Mouse (Mus musculus) telencephalon, adult 2 months (tissue): ENCODE data around the gene Dnal1.

Experiments
- DNase-seq: peaks from one replicate; pipeline ENCODE4 v3.0.0-alpha.2; 2011; ENCODE audit warnings: low read depth, low spot score

The Dnal1 gene

DNA sequence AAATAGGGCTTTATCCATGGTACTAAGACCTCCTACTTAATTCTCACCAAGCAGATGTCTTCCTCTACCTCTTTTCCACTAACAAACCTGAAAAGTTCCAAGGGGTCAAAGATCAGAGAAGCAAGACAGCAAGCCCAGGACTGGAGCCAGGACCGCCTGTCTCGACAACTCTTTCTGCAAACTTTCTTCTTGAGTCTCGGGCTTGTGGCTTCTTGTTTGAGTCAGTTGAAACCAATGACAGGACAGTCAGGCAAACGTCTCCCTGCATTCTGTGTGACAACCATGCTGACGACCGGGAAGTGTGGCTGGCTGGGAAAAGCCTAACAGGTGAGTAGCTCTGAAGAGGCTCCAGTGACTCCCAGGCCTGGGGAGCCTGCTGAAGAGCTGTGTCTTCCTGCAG is 71.4 kb downstream of the Dnal1 start:
- DNase-seq: no peak

GRCm38 (mm10) chr12:84186536-84186935 is 72.4 kb downstream of the Dnal1 start:
- DNase-seq: no peak

GRCm38 (mm10) chr12:84186950-84187349 is 72.8 kb downstream of the Dnal1 start:
- no peak for DNase-seq

GRCm38 (mm10) chr12:84187752-84188601 is 73.8 kb downstream of the Dnal1 start:
- no peak for DNase-seq

- DNase-seq: no peak
Observed at GRCm38 (mm10) chr12:84188881-84189444, 74.8 kb downstream of the Dnal1 start.

GRCm38 (mm10) chr12:84190151-84190820 is 76.1 kb downstream of the Dnal1 start:
- DNase-seq: no peak

GRCm38 (mm10) chr12:84191190-84191589 is 77.0 kb downstream of the Dnal1 start:
- no peak for DNase-seq

DNA sequence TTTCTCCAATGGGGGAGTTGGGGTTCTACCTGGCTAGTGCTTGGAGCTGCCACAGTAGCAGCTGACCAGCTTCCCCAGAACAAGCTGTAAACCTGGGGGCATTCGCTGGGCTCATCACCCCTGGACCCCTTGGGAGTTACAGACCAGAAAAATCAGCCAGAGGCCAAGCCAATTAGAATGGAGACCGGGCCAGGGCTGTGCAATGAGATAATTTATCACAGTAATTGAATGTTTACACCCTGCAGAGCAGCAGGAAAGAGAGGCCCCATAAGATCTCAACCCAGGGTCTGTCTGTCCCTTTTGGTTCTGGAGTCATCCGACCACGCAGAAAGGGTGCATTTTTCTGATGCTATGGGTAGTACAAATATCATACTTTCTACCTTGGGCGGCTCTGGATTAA is 77.6 kb downstream of the Dnal1 start:
- no peak for DNase-seq

- no peak for DNase-seq
Observed at GRCm38 (mm10) chr12:84192280-84192679, 78.1 kb downstream of the Dnal1 start.

DNA sequence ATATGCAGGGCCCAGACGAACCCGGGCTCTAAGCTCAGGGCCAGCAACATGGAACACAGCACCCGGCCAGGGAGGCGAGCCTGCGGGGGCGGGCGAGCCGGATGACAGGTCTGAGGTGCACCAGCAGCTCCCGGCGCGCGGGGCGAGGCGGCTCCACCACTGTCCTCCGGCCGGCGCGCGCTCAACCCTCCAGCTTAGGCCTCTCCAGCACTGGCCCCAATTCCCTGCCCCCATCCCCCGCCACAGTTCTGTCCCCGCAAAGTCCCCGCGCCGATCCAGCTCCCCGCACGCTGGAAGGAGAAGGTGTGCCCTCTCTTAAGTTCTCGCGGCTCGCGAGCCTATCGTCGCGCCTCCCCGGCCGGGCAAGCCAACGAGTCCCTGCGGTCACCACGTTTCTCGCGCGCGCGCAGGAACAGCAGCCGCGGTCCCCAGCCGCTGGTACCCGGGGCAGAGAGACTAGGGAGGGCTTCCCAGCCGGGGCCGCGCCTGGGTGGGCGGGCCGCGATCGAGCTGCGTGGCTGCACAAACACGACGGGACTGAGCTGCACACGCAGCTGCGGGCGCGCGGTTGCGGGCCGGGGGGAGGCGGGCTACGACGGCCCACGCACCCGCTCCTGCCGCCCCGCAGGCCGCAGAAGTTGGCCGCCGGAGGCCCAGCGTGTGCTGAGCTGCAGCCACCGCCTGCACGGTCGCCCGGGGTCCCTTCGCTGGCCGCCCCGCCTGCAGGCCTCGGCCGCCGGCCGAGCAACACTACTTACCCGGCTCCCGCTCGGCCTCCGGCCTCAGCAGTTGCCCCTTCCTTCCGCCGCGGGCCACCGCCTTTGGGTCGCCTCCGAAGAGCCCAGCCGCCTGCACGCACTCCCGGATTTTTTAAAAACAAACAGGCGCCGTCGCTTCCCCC is 78.8 kb downstream of the Dnal1 start:
- DNase-seq: no peak

- DNase-seq: peak; percentile 90
Observed at GRCm38 (mm10) chr12:84193642-84194399, 79.7 kb downstream of the Dnal1 start.

- no peak for DNase-seq
Observed at GRCm38 (mm10) chr12:84194400-84195109, 80.4 kb downstream of the Dnal1 start.

DNA sequence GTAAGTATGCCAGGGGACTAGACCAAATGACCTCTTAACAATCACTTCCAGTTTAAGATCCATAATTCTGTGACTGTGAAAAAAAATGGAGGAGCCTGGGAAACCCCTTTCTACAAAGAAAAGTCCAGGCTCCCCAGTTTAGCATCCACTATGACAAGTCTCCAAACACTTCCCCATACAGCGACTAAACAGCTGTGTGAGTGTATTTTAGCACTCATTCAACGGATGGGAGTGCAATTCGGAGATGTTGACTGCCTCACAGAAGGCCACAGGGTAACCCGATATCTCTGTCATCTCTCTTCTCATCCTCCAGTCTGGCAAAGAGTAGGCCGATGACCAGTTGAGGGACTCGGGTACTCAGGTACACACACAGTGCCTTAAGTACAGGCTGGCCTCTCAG is 81.0 kb downstream of the Dnal1 start:
- DNase-seq: no peak
